Comparison of ENCODE assay signal across 8 mouse cellular contexts in the genomic region with DNA sequence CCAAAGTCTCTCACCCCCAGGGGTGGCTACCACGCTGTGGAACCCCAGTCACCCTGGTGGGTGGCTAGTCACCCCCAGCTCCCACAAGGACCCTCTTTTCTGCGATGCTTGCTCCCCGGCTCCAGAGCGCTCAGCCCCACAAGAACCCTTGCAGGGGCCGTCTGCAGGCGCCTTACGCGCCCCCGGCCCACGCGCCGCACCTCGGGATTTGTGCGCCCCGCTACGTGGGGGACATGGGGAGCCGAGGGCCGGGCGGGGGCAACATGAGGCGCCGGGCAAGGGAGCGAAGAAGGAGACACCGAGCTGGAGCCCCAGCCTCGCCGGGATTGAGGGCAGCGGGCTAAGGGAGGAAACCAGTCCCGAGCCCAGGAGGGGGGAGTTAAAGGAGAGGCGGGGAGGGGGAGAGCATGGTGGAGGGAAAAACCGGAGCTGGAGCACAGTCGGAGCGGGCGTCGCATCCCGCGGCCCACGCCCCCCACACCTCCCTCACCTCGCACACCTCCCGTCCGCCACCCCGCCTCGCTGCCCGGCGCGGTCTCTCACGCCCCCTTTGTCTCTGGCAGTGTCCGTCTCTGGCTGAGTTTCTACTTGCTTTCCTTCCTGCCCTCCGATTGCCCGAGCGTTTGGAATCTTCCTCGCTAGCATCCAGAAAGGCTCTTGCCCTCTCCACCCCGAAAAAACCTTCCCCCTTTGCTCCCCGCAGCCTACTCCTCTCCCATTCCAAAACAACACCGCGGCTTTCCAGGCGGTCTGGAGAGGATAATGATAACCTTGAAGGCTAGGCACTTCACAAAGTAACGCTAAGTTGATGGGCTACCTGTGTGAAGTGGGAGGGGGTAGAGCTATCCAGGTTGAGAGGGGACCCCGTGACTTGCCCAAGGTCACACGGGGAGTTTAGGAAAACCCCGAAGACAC. TPM values are rescaled to one million over a fixed set of nuclear protein-coding genes. Genes with fewer than 3 reads are reported as not detected.
DNase-seq lines count a peak whose midpoint lies in the region; ATAC-seq and TF ChIP-seq lines count a peak whose summit lies in the region.

A gene (minus strand): TSS at position 355 of the 915 bp plus-strand sequence.

- WGBS in heart, postnatal 0 days = 1% methylated on average over 58 of the region's 59 CpGs
- 1% methylated on average over 51 of the region's 59 CpGs for WGBS in midbrain, postnatal 0 days

- ATAC-seq in heart, postnatal 0 days (ENCODE audit: insufficient read depth, low read depth) = peak; percentile 52
- peak; percentile 56 for ATAC-seq in midbrain, postnatal 0 days (ENCODE audit: low FRiP score)
- no peak for ATAC-seq in erythroid progenitor cell, adult 5-6 weeks (replicated peaks; ENCODE audit: low FRiP score, poor library complexity, severe bottlenecking)

- DNase-seq in layer of hippocampus, adult 11-12 months (ENCODE audit: low spot score) = peak; percentile 63
- DNase-seq in layer of hippocampus, adult 9-10 months (ENCODE audit: low spot score) = no peak
- DNase-seq in embryo, embryonic 9.5 days (ENCODE audit: extremely low spot score) = peak; percentile 86
- peak; percentile 84 for DNase-seq in heart, postnatal 0 days (ENCODE audit: low spot score)
- DNase-seq in left cerebral cortex, postnatal 14 days (ENCODE audit: low spot score in 2 of 2) = peak in 1 of 2 experiments; percentile 45
- peak; percentile 82 for DNase-seq in midbrain, postnatal 0 days (ENCODE audit: low spot score)
- no peak for DNase-seq in spleen, postnatal 10 days (ENCODE audit: low spot score in 2 of 2)

- H3K9ac ChIP-seq in heart, postnatal 0 days (replicated peaks; ENCODE audit: low read depth, low read length) = peak within 1 kb of the TSS; percentile 85
- peak within 1 kb of the TSS; percentile 98 for H3K9ac ChIP-seq in midbrain, postnatal 0 days (replicated peaks; ENCODE audit: low read length, poor library complexity, severe bottlenecking)

- peaks cover 26% of the 10 kb centered on the region; the same call in 1 of the 2 replicates for H3K36me3 ChIP-seq in heart, postnatal 0 days (replicated peaks; ENCODE audit: control insufficient read depth, insufficient read depth, low read length)
- H3K36me3 ChIP-seq in midbrain, postnatal 0 days (ENCODE audit: insufficient read depth, low read length) = peaks cover 22% of the 10 kb centered on the region

- no peaks in the 10 kb centered on the region for H3K9me3 ChIP-seq in heart, postnatal 0 days (replicated peaks; ENCODE audit: control insufficient read depth, low read length)
- H3K9me3 ChIP-seq in midbrain, postnatal 0 days (ENCODE audit: low read length) = no peaks in the 10 kb centered on the region

- peak within 1 kb of the TSS; percentile 69 for H3K4me3 ChIP-seq in heart, postnatal 0 days (ENCODE audit: low read depth, low read length)
- H3K4me3 ChIP-seq in midbrain, postnatal 0 days (ENCODE audit: low read depth, low read length) = peak within 1 kb of the TSS; percentile 91

- no peak; the same call in 1 of the 2 replicates for TF ChIP-seq EP300 in heart, postnatal 0 days (IDR thresholded peaks at IDR 0.05; ENCODE audit: low read depth)

- intact Hi-C loops in left cerebral cortex, postnatal 14 days (cut with DNase I) = no loop called here

- H3K4me1 ChIP-seq in heart, postnatal 0 days (ENCODE audit: control insufficient read depth, insufficient read depth) = 0 out of 2 replicates have a peak, but pooled peaks cover 12% of the 10 kb centered on the region
- peaks cover 34% of the 10 kb centered on the region for H3K4me1 ChIP-seq in midbrain, postnatal 0 days (ENCODE audit: insufficient read depth, low read length)

- H3K27ac ChIP-seq in heart, postnatal 0 days (ENCODE audit: low read depth) = peak within 1 kb of the TSS; percentile 97
- peak within 1 kb of the TSS; percentile 91 for H3K27ac ChIP-seq in midbrain, postnatal 0 days (ENCODE audit: low read depth, low read length)

- no peak for TF ChIP-seq CTCF in heart, postnatal 0 days (IDR thresholded peaks at IDR 0.05; ENCODE audit: low read depth)
- no peak for TF ChIP-seq CTCF in midbrain, postnatal 0 days (IDR thresholded peaks at IDR 0.05)

- peak within 1 kb of the TSS; percentile 85 for H3K4me2 ChIP-seq in heart, postnatal 0 days (ENCODE audit: low read depth, low read length)
- H3K4me2 ChIP-seq in midbrain, postnatal 0 days (ENCODE audit: low read depth, low read length, poor library complexity, severe bottlenecking) = peak within 1 kb of the TSS; percentile 83

- H3K27me3 ChIP-seq in heart, postnatal 0 days (ENCODE audit: control insufficient read depth, insufficient read depth, low read length) = no peaks in the 10 kb centered on the region
- no peaks in the 10 kb centered on the region for H3K27me3 ChIP-seq in midbrain, postnatal 0 days (ENCODE audit: insufficient read depth, low read length)

RNA-seq across cellular contexts. Expression of the gene that starts here (rescaled TPM):
- total RNA-seq in heart, postnatal 0 days (2014; rRNA removed; ENCODE audit: low replicate concordance) = 70.1 and 79.5 TPM in 2 replicates
- polyA plus RNA-seq in heart, postnatal 0 days (2015; fragmentation: Nextera tagmentation; extraction: Ambion mirVana) = 69.4 and 75.6 TPM in 2 replicates
- 100 to 1,000 TPM in 1 of 2 experiments, 10 to 100 TPM in 1; 71.8 to 100 TPM for total RNA-seq in left cerebral cortex, postnatal 14 days (2021)
- total RNA-seq in midbrain, postnatal 0 days (2014; rRNA removed) = 145 and 155 TPM in 2 replicates
- 151 and 166 TPM in 2 replicates for polyA plus RNA-seq in midbrain, postnatal 0 days (2015; fragmentation: Nextera tagmentation; extraction: Ambion mirVana)
- total RNA-seq in erythroid progenitor cell, adult 5-6 weeks (2015; ENCODE audit: low replicate concordance) = 2.5 and 2.9 TPM in 2 replicates
- total RNA-seq in erythroid progenitor cell, adult 5-6 weeks (2017; ENCODE audit: low replicate concordance) = 0.77 and 1.1 TPM in 2 replicates

Comparison
In these comparisons a context has a peak if more than half of its experiments do, and no peak if none do; other contexts are left out.
1. RNA of the gene that starts here (total RNA-seq): 145 to 155 TPM in midbrain, postnatal 0 days, 71.8 to 100 TPM in left cerebral cortex, postnatal 14 days and 70.1 to 79.5 TPM in heart, postnatal 0 days; 0.77 to 2.9 TPM in erythroid progenitor cell, adult 5-6 weeks; every median in the first group is over 10 times any median in the second.
2. DNase-seq: peak in layer of hippocampus, adult 11-12 months (single experiment), embryo, embryonic 9.5 days (single experiment), heart, postnatal 0 days (single experiment) and midbrain, postnatal 0 days (single experiment); none in layer of hippocampus, adult 9-10 months (single experiment) and spleen, postnatal 10 days (0 of 2).